Mouse (Mus musculus) natural killer cell, adult 2 months (primary cell): ENCODE measurements at regions not wholly inside any gene's neighbourhood (a gene's known extent, or its start where the extent isn't known, plus 50 kb on each side); places are given as distances from the start of the nearest gene placed in this dataset.

Experiments used
- DNase-seq, 2 experiments: peaks; one replicate each; pipeline ENCODE4 v3.0.0; 2022; ENCODE audit warnings: low spot score in 2 of 2

- DNase-seq, result no peak
These were observed 218.3 kb downstream of the Myo1b start for GRCm38 (mm10) chr1:51697265-51698192.

GRCm38 (mm10) chr1:51696471-51696870 lies 218.2 kb upstream of the Nabp1 start:
- no peak for DNase-seq

GRCm38 (mm10) chr1:51690878-51691277 lies 212.7 kb upstream of the Nabp1 start:
- no peak for DNase-seq

GRCm38 (mm10) chr1:51689461-51690223 lies 211.4 kb upstream of the Nabp1 start:
- no peak for DNase-seq

- no peak for DNase-seq
These were observed 210.7 kb upstream of the Nabp1 start for GRCm38 (mm10) chr1:51688946-51689345.

- no peak for DNase-seq
These were observed 210.0 kb upstream of the Nabp1 start for GRCm38 (mm10) chr1:51688224-51688545.

- no peak for DNase-seq
These were observed 209.4 kb upstream of the Nabp1 start for GRCm38 (mm10) chr1:51687484-51688223.

GRCm38 (mm10) chr1:51686759-51687158 lies 208.5 kb upstream of the Nabp1 start:
- DNase-seq, result no peak

- DNase-seq, result no peak
These were observed 204.0 kb upstream of the Nabp1 start for GRCm38 (mm10) chr1:51682273-51682672.

GRCm38 (mm10) chr1:51681872-51682271 lies 203.6 kb upstream of the Nabp1 start:
- DNase-seq, result no peak

- no peak for DNase-seq
These were observed 202.5 kb upstream of the Nabp1 start for GRCm38 (mm10) chr1:51680725-51681124.

- no peak for DNase-seq
These were observed 200.2 kb upstream of the Nabp1 start for GRCm38 (mm10) chr1:51678290-51678928.

- no peak for DNase-seq
These were observed 199.6 kb upstream of the Nabp1 start for GRCm38 (mm10) chr1:51677802-51678201.

- no peak for DNase-seq
These were observed 193.5 kb upstream of the Nabp1 start for GRCm38 (mm10) chr1:51671691-51672090.

GRCm38 (mm10) chr1:51671287-51671686 lies 193.1 kb upstream of the Nabp1 start:
- DNase-seq, result no peak

- DNase-seq, result no peak
These were observed 191.8 kb upstream of the Nabp1 start for GRCm38 (mm10) chr1:51670009-51670408.

- no peak for DNase-seq
These were observed 190.7 kb upstream of the Nabp1 start for GRCm38 (mm10) chr1:51668881-51669280.

GRCm38 (mm10) chr1:51660531-51660930 lies 182.3 kb upstream of the Nabp1 start:
- no peak for DNase-seq

- DNase-seq, result no peak
These were observed 179.0 kb upstream of the Nabp1 start for GRCm38 (mm10) chr1:51657203-51657602.

- no peak for DNase-seq
These were observed 172.4 kb upstream of the Nabp1 start for GRCm38 (mm10) chr1:51650653-51650995.

GRCm38 (mm10) chr1:51649963-51650652 lies 171.9 kb upstream of the Nabp1 start:
- no peak for DNase-seq
